Mouse (Mus musculus): ENCODE data around the gene I830077J02Rik. TPM values are rescaled to one million over a fixed set of nuclear protein-coding genes. Genes with fewer than 3 reads are reported as not detected.

Gene I830077J02Rik
- polyA plus RNA-seq, 1 experiment from 2014 or later: 0.68 TPM

GRCm38 (mm10) chr3:105901468-105901867 lies 31.0 kb downstream of the I830077J02Rik start:
- DNase-seq (ENCODE audit: low spot score) (no peak), ATAC-seq (ENCODE audit: insufficient number of reproducible peaks, low FRiP score, low TSS enrichment, low read depth) (no peak)
- Histone ChIP-seq H3K4me1 (ENCODE audit: control insufficient read depth, insufficient read depth, low read length) (no peaks in the 10 kb centered on the region), H3K27me3 (ENCODE audit: control insufficient read depth, insufficient read depth, low read length) (no peaks in the 10 kb centered on the region), H3K4me2 (ENCODE audit: low read depth, severe bottlenecking) (no peak overlapping the region), H3K9me3 (ENCODE audit: control insufficient read depth, low read length) (no peaks in the 10 kb centered on the region), H3K9ac (ENCODE audit: low read length) (no peak overlapping the region), H3K27ac (replicated peaks; ENCODE audit: low read depth, low read length) (no peak overlapping the region), H3K36me3 (ENCODE audit: control insufficient read depth, insufficient read depth, low read length) (no peaks in the 10 kb centered on the region), H3K4me3 (ENCODE audit: low read depth, low read length) (no peak overlapping the region)
- WGBS: 75% methylated on average over 4 of the region's 4 CpGs

- Histone ChIP-seq H3K27me3 (ENCODE audit: control insufficient read depth, insufficient read depth, low read length) (no peaks in the 10 kb centered on the region), H3K4me3 (ENCODE audit: low read depth, low read length) (no peak overlapping the region), H3K27ac (replicated peaks; ENCODE audit: low read depth, low read length) (no peak overlapping the region), H3K4me1 (ENCODE audit: control insufficient read depth, insufficient read depth, low read length) (no peaks in the 10 kb centered on the region), H3K4me2 (ENCODE audit: low read depth, severe bottlenecking) (no peak overlapping the region), H3K36me3 (ENCODE audit: control insufficient read depth, insufficient read depth, low read length) (no peaks in the 10 kb centered on the region), H3K9me3 (ENCODE audit: control insufficient read depth, low read length) (no peaks in the 10 kb centered on the region), H3K9ac (ENCODE audit: low read length) (no peak overlapping the region)
- no peak for ATAC-seq (ENCODE audit: insufficient number of reproducible peaks, low FRiP score, low TSS enrichment, low read depth)
- 87% methylated on average over 3 of the region's 3 CpGs for WGBS
- DNase-seq (ENCODE audit: low spot score): no peak
These were observed 31.7 kb downstream of the I830077J02Rik start for GRCm38 (mm10) chr3:105900716-105901115.

- ATAC-seq (ENCODE audit: insufficient number of reproducible peaks, low FRiP score, low TSS enrichment, low read depth): no peak
- H3K9ac ChIP-seq (ENCODE audit: low read length): no peak overlapping the region
- no peak overlapping the region for H3K4me2 ChIP-seq (ENCODE audit: low read depth, severe bottlenecking)
- H3K36me3 ChIP-seq (ENCODE audit: control insufficient read depth, insufficient read depth, low read length): no peaks in the 10 kb centered on the region
- DNase-seq (ENCODE audit: low spot score): no peak
- WGBS: 82% methylated on average over 6 of the region's 6 CpGs
- H3K4me3 ChIP-seq (ENCODE audit: low read depth, low read length): no peak overlapping the region
- no peaks in the 10 kb centered on the region for H3K4me1 ChIP-seq (ENCODE audit: control insufficient read depth, insufficient read depth, low read length)
- no peak overlapping the region for H3K27ac ChIP-seq (replicated peaks; ENCODE audit: low read depth, low read length)
- no peaks in the 10 kb centered on the region for H3K9me3 ChIP-seq (ENCODE audit: control insufficient read depth, low read length)
- H3K27me3 ChIP-seq (ENCODE audit: control insufficient read depth, insufficient read depth, low read length): no peaks in the 10 kb centered on the region
These were observed 32.2 kb downstream of the I830077J02Rik start for GRCm38 (mm10) chr3:105900266-105900665.

- no peak overlapping the region for H3K4me3 ChIP-seq (ENCODE audit: low read depth, low read length)
- H3K27ac ChIP-seq (replicated peaks; ENCODE audit: low read depth, low read length): no peak overlapping the region
- H3K36me3 ChIP-seq (ENCODE audit: control insufficient read depth, insufficient read depth, low read length): no peaks in the 10 kb centered on the region
- 39% methylated on average over 8 of the region's 8 CpGs for WGBS
- ATAC-seq (ENCODE audit: insufficient number of reproducible peaks, low FRiP score, low TSS enrichment, low read depth) (peak; percentile 58; the same call in 1 of the 2 replicates), DNase-seq (ENCODE audit: low spot score) (peak; percentile 91)
- no peak overlapping the region for H3K4me2 ChIP-seq (ENCODE audit: low read depth, severe bottlenecking)
- no peak overlapping the region for H3K9ac ChIP-seq (ENCODE audit: low read length)
- H3K27me3 ChIP-seq (ENCODE audit: control insufficient read depth, insufficient read depth, low read length): no peaks in the 10 kb centered on the region
- H3K9me3 ChIP-seq (ENCODE audit: control insufficient read depth, low read length): no peaks in the 10 kb centered on the region
- peaks cover 2% of the 10 kb centered on the region; the same call in 1 of the 2 replicates for H3K4me1 ChIP-seq (ENCODE audit: control insufficient read depth, insufficient read depth, low read length)
These were observed 32.9 kb downstream of the I830077J02Rik start for GRCm38 (mm10) chr3:105899394-105900147.

GRCm38 (mm10) chr3:105898861-105899260 lies 33.6 kb downstream of the I830077J02Rik start:
- ATAC-seq (ENCODE audit: insufficient number of reproducible peaks, low FRiP score, low TSS enrichment, low read depth): no peak

GRCm38 (mm10) chr3:105898325-105898724 lies 34.1 kb downstream of the I830077J02Rik start:
- Histone ChIP-seq H3K9ac (ENCODE audit: low read length) (no peak overlapping the region), H3K36me3 (ENCODE audit: control insufficient read depth, insufficient read depth, low read length) (no peaks in the 10 kb centered on the region), H3K27ac (replicated peaks; ENCODE audit: low read depth, low read length) (no peak overlapping the region), H3K27me3 (ENCODE audit: control insufficient read depth, insufficient read depth, low read length) (no peaks in the 10 kb centered on the region), H3K9me3 (ENCODE audit: control insufficient read depth, low read length) (no peaks in the 10 kb centered on the region), H3K4me2 (ENCODE audit: low read depth, severe bottlenecking) (no peak overlapping the region), H3K4me1 (ENCODE audit: control insufficient read depth, insufficient read depth, low read length) (peaks cover 4% of the 10 kb centered on the region; the same call in 1 of the 2 replicates), H3K4me3 (ENCODE audit: low read depth, low read length) (no peak overlapping the region)
- no peak for DNase-seq (ENCODE audit: low spot score)
- ATAC-seq (ENCODE audit: insufficient number of reproducible peaks, low FRiP score, low TSS enrichment, low read depth): no peak
- WGBS: 89% methylated on average over 2 of the region's 2 CpGs

More at GRCm38 (mm10) chr3:105898861-105899260, 33.6 kb downstream of the I830077J02Rik start:
- Histone ChIP-seq H3K9ac (ENCODE audit: low read length) (no peak overlapping the region), H3K9me3 (ENCODE audit: control insufficient read depth, low read length) (no peaks in the 10 kb centered on the region), H3K4me1 (ENCODE audit: control insufficient read depth, insufficient read depth, low read length) (peaks cover 4% of the 10 kb centered on the region; the same call in 1 of the 2 replicates), H3K4me3 (ENCODE audit: low read depth, low read length) (no peak overlapping the region), H3K27me3 (ENCODE audit: control insufficient read depth, insufficient read depth, low read length) (no peaks in the 10 kb centered on the region), H3K36me3 (ENCODE audit: control insufficient read depth, insufficient read depth, low read length) (no peaks in the 10 kb centered on the region), H3K4me2 (ENCODE audit: low read depth, severe bottlenecking) (no peak overlapping the region), H3K27ac (replicated peaks; ENCODE audit: low read depth, low read length) (no peak overlapping the region)
- 73% methylated on average over 11 of the region's 11 CpGs for WGBS
- no peak for DNase-seq (ENCODE audit: low spot score)

GRCm38 (mm10) chr3:105896811-105897210 lies 35.7 kb downstream of the I830077J02Rik start:
- Histone ChIP-seq H3K4me3 (ENCODE audit: low read depth, low read length) (no peak overlapping the region), H3K4me1 (ENCODE audit: control insufficient read depth, insufficient read depth, low read length) (peaks cover 4% of the 10 kb centered on the region; the same call in 1 of the 2 replicates), H3K27ac (replicated peaks; ENCODE audit: low read depth, low read length) (no peak overlapping the region), H3K9ac (ENCODE audit: low read length) (no peak overlapping the region), H3K36me3 (ENCODE audit: control insufficient read depth, insufficient read depth, low read length) (no peaks in the 10 kb centered on the region), H3K27me3 (ENCODE audit: control insufficient read depth, insufficient read depth, low read length) (no peaks in the 10 kb centered on the region), H3K9me3 (ENCODE audit: control insufficient read depth, low read length) (no peaks in the 10 kb centered on the region), H3K4me2 (ENCODE audit: low read depth, severe bottlenecking) (no peak overlapping the region)
- DNase-seq (ENCODE audit: low spot score) (no peak), ATAC-seq (ENCODE audit: insufficient number of reproducible peaks, low FRiP score, low TSS enrichment, low read depth) (no peak)
- WGBS: 86% methylated on average over 3 of the region's 3 CpGs

- Histone ChIP-seq H3K27me3 (ENCODE audit: control insufficient read depth, insufficient read depth, low read length) (no peaks in the 10 kb centered on the region), H3K4me1 (ENCODE audit: control insufficient read depth, insufficient read depth, low read length) (peaks cover 4% of the 10 kb centered on the region; the same call in 1 of the 2 replicates), H3K4me3 (ENCODE audit: low read depth, low read length) (no peak overlapping the region), H3K4me2 (ENCODE audit: low read depth, severe bottlenecking) (no peak overlapping the region), H3K36me3 (ENCODE audit: control insufficient read depth, insufficient read depth, low read length) (no peaks in the 10 kb centered on the region), H3K9me3 (ENCODE audit: control insufficient read depth, low read length) (no peaks in the 10 kb centered on the region), H3K9ac (ENCODE audit: low read length) (no peak overlapping the region), H3K27ac (replicated peaks; ENCODE audit: low read depth, low read length) (no peak overlapping the region)
- peak; percentile 41 for DNase-seq (ENCODE audit: low spot score)
- ATAC-seq (ENCODE audit: insufficient number of reproducible peaks, low FRiP score, low TSS enrichment, low read depth): no peak
- WGBS: 77% methylated on average over 23 of the region's 23 CpGs
These were observed 37.6 kb downstream of the I830077J02Rik start for GRCm38 (mm10) chr3:105894601-105895592.
